Mouse (Mus musculus) intestine, embryonic 15.5 days (tissue): ENCODE results near the gene BC067074. TPM values are rescaled to one million over a fixed set of nuclear protein-coding genes. Genes with fewer than 3 reads are reported as not detected.
"Not testable (repeated sequence)": the region's sequence is repeated elsewhere in the genome, so short reads cannot be mapped to it uniquely, and the experiment has no call there.

Experiments
- ATAC-seq: fragments of 200-750 bp; cut with Nextera tagmentation; 2 replicates; pipeline ENCODE4 v1.8.0; 2017; ENCODE audit warnings: moderate TSS enrichment, moderate library complexity
- H3K27ac ChIP-seq: fragments of 300-500 bp; sonication (generic); 2 replicates; pipeline ENCODE4 v1.5.1; 2015; ENCODE audit warnings: mild to moderate bottlenecking, inconsistent platforms
- H3K27me3 ChIP-seq: fragments of 300-500 bp; sonication (generic); replicated peaks from 2 replicates; pipeline ENCODE4 v1.6.1; 2015; ENCODE audit warnings: inconsistent platforms
- H3K36me3 ChIP-seq: fragments of 300-500 bp; sonication (generic); 2 replicates; pipeline ENCODE4 v1.6.1; 2015; ENCODE audit warnings: inconsistent platforms
- H3K4me1 ChIP-seq: fragments of 300-500 bp; sonication (generic); replicated peaks from 2 replicates; pipeline ENCODE4 v1.6.1; 2015; ENCODE audit warnings: inconsistent platforms
- H3K4me2 ChIP-seq: fragments of 300-500 bp; sonication (generic); replicated peaks from 2 replicates; pipeline ENCODE4 v1.6.1; 2015; ENCODE audit warnings: mild to moderate bottlenecking, inconsistent platforms
- H3K4me3 ChIP-seq: fragments of 300-500 bp; sonication (generic); replicated peaks from 2 replicates; pipeline ENCODE4 v1.5.1; 2015; ENCODE audit warnings: inconsistent platforms
- H3K9ac ChIP-seq: fragments of 300-500 bp; sonication (generic); 2 replicates; pipeline ENCODE4 v1.6.1; 2015; ENCODE audit warnings: inconsistent platforms
- H3K9me3 ChIP-seq: fragments of 300-500 bp; sonication (generic); 2 replicates; pipeline ENCODE4 v1.6.1; 2016; ENCODE audit warnings: inconsistent platforms
- WGBS: fragments of 180-500 bp; shearing (Covaris S2); methylation state at CpG from one replicate; pipeline ENCODE4 v1.1.7; 2015; 5-methylcytosine and 5-hydroxymethylcytosine counted together
- polyA plus RNA-seq: library from polyadenylated mRNA; unstranded; fragments of >200 nt; fragmentation: Nextera tagmentation; extraction: Ambion mirVana; gene quantifications from 2 replicates; pipeline ENCODE4 v1.2.1, GENCODE M21; 2015

The BC067074 gene
- polyA plus RNA-seq = 2.6 and 2.8 TPM in 2 replicates

DNA sequence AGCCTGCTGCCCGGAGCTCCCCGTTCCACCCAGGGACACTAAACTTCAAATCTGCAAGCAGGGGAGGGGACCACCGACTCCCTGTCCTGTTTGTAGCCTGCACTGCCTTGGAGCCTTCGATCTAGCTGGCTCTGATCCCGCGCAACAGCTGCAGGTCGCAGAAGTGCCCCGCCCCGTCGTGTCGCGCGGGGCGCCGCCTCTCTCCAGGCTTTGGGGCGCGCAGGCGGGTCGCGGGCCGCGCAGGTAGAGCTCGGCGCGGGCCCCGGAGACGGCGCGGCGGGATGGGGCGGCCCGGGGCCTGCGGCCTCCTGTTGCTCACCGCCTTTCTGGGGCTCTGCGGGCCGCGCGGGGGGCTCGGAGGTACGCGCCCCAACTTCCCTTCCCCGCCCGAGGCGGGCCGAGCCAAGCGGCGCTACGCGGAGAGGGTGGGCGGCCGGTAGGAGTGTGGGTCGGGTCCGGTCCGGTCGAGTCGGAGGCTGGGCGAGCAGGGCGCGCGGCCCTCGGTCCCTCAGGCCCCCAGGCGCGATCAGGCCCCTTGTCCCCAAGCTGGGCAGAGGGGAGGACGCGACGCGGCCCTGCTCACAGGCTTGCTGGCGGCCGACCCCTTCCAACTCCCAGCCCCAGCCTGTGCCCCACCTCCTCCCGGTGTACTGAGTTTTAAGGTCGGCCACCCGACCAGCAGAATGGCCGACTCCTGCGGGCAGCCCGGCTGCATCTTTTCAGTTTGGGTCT, at the start of gene BC067074:
Gene BC067074, plus strand, starts transcription at position 185 of the 732 bp plus-strand sequence.
- Histone ChIP-seq H3K9ac (peak within 1 kb of the TSS; percentile 74), H3K4me2 (peak within 1 kb of the TSS; percentile 93), H3K36me3 (no peaks in the 10 kb centered on the region), H3K27ac (no peak within 1 kb of the TSS), H3K4me1 (peaks cover 11% of the 10 kb centered on the region), H3K9me3 (no peaks in the 10 kb centered on the region), H3K4me3 (peak within 1 kb of the TSS; percentile 63), H3K27me3 (no peaks in the 10 kb centered on the region)
- ATAC-seq = peak; percentile 88
- WGBS = 1% methylated on average over 74 of the region's 75 CpGs

GRCm38 (mm10) chr13:113245025-113245424, 47.9 kb upstream of the BC067074 start:
- Histone ChIP-seq H3K27me3 (no peaks in the 10 kb centered on the region), H3K4me3 (no peak overlapping the region), H3K9me3 (no peaks in the 10 kb centered on the region), H3K36me3 (no peaks in the 10 kb centered on the region), H3K27ac (no peak overlapping the region), H3K4me1 (no peaks in the 10 kb centered on the region), H3K9ac (no peak overlapping the region), H3K4me2 (no peak overlapping the region)
- ATAC-seq = no peak
- WGBS = 74% methylated on average over 8 of the region's 8 CpGs

DNA sequence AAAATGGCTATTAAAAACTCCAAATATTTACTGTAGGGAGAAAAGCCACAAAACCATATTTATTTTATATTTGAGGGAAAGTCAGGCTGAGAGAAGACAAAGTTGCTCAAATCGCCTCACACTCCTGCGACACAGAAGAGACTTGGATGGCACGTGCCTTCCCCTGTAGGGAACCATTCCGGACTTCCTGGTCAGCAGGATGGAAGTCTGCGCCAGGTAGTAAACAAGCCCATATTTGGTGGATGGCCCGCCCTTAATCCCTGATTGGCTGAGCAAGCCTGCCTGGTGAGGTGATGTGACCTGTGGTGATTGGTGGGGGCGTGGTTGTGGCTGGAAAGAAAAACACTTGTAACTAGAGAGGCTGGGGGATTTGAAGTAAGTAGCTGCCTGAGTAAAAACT, 40.4 kb upstream of the BC067074 start:
- not testable (repeated sequence) for H3K9me3 ChIP-seq, H3K36me3 ChIP-seq, ATAC-seq, H3K27me3 ChIP-seq, H3K4me2 ChIP-seq, H3K4me1 ChIP-seq, H3K4me3 ChIP-seq, H3K27ac ChIP-seq, H3K9ac ChIP-seq
- 78% methylated on average over 7 of the region's 7 CpGs for WGBS

GRCm38 (mm10) chr13:113256766-113257165, 36.2 kb upstream of the BC067074 start:
- H3K4me1 ChIP-seq = no peaks in the 10 kb centered on the region
- no peaks in the 10 kb centered on the region for H3K27me3 ChIP-seq
- no peaks in the 10 kb centered on the region for H3K9me3 ChIP-seq
- WGBS = 93% methylated on average over 2 of the region's 2 CpGs
- no peak overlapping the region for H3K4me2 ChIP-seq
- H3K27ac ChIP-seq = no peak overlapping the region
- H3K36me3 ChIP-seq = no peaks in the 10 kb centered on the region
- no peak overlapping the region for H3K9ac ChIP-seq
- no peak for ATAC-seq
- H3K4me3 ChIP-seq = no peak overlapping the region

DNA sequence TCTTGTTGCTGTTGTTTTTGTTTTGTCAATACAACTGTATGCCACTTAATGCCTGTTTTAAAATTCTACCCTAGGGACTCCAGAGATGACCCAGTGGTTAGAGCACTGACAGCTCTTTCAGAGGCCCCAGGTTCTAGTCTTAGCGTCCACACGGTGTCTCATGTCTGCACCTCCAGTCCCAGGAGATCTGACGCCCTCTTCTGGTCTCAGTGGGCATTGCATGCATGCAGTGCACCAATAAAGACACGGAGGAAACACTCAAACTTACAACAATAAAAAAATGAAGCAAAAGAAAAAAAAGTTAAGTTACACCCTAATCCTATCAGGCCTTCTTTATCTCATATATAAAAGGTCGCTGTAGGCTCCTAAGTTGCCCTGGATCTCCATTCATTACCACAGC, 35.8 kb upstream of the BC067074 start:
- H3K27ac ChIP-seq = no peak overlapping the region
- 41% methylated on average over 5 of the region's 5 CpGs for WGBS
- no peak overlapping the region for H3K9ac ChIP-seq
- no peaks in the 10 kb centered on the region for H3K36me3 ChIP-seq
- no peaks in the 10 kb centered on the region for H3K9me3 ChIP-seq
- no peaks in the 10 kb centered on the region for H3K4me1 ChIP-seq
- ATAC-seq = no peak
- H3K4me2 ChIP-seq = no peak overlapping the region
- no peak overlapping the region for H3K4me3 ChIP-seq
- H3K27me3 ChIP-seq = no peaks in the 10 kb centered on the region

DNA sequence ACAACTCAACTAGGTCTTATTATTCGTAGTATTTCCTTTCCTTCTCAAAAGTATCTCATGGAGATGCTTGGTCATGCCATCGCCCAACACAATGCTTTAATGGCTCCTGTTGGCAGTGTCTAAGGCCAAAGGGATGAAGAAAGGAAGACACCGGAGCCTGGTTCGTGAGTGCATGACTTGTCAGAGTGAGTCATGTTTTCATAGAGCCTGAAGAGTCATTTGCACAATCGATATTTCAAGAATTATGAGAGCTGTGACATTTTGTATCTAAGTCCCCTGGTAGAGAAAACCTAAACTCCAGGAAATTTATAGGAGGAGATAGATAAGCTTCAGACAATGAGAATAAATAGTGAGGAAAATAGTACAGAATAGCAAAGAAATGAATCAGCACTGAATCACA, 33.7 kb upstream of the BC067074 start:
- no peak for ATAC-seq
- Histone ChIP-seq H3K27me3 (0 out of 2 replicates have a peak, but pooled peaks cover 3% of the 10 kb centered on the region), H3K9me3 (no peaks in the 10 kb centered on the region), H3K4me2 (no peak overlapping the region), H3K27ac (no peak overlapping the region), H3K4me1 (no peaks in the 10 kb centered on the region), H3K36me3 (no peaks in the 10 kb centered on the region), H3K4me3 (no peak overlapping the region), H3K9ac (no peak overlapping the region)
- 91% methylated on average over 5 of the region's 5 CpGs for WGBS

GRCm38 (mm10) chr13:113262822-113263221, 30.1 kb upstream of the BC067074 start:
- Histone ChIP-seq H3K36me3 (no peaks in the 10 kb centered on the region), H3K27ac (no peak overlapping the region), H3K4me1 (no peaks in the 10 kb centered on the region), H3K27me3 (0 out of 2 replicates have a peak, but pooled peaks cover 3% of the 10 kb centered on the region), H3K4me3 (no peak overlapping the region), H3K4me2 (no peak overlapping the region), H3K9me3 (no peaks in the 10 kb centered on the region), H3K9ac (no peak overlapping the region)
- WGBS = 62% methylated on average over 12 of the region's 12 CpGs
- no peak for ATAC-seq

- no peak for ATAC-seq
- Histone ChIP-seq H3K27ac (no peak overlapping the region), H3K36me3 (no peaks in the 10 kb centered on the region), H3K9ac (no peak overlapping the region), H3K4me1 (no peaks in the 10 kb centered on the region), H3K9me3 (no peaks in the 10 kb centered on the region), H3K4me2 (no peak overlapping the region), H3K4me3 (no peak overlapping the region), H3K27me3 (0 out of 2 replicates have a peak, but pooled peaks cover 3% of the 10 kb centered on the region)
- 27% methylated on average over 13 of the region's 13 CpGs for WGBS
Observed at GRCm38 (mm10) chr13:113265257-113265656, 27.7 kb upstream of the BC067074 start.

- peak; percentile 60; the same call in 1 of the 2 replicates for ATAC-seq
- Histone ChIP-seq H3K27me3 (0 out of 2 replicates have a peak, but pooled peaks cover 3% of the 10 kb centered on the region), H3K4me1 (no peaks in the 10 kb centered on the region), H3K4me3 (no peak overlapping the region; the same call in 1 of the 2 replicates), H3K36me3 (no peaks in the 10 kb centered on the region), H3K9me3 (no peaks in the 10 kb centered on the region), H3K9ac (no peak overlapping the region), H3K4me2 (peak overlapping the region; percentile 23; the same call in 1 of the 2 replicates), H3K27ac (no peak overlapping the region)
- WGBS = 31% methylated on average over 9 of the region's 9 CpGs
Observed at GRCm38 (mm10) chr13:113266495-113266951, 26.4 kb upstream of the BC067074 start.

DNA sequence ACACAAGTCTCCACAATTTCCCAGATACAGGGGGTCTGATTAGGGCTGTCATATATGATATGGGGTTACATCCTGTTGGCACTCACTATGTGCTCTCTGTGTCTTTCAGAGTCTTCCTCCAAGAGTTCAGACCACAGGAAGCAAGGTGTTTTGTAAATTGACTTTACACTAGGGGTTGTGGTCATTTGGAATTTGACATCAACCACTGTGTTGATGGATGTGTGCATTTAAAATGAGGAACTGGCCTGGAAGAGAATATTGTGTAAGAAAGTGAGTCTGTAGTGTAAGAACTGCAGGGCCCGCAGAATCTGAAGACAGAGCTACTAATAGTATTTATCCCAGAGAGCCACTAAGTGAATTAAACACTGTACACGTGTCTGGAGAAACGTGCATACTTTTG, 25.8 kb upstream of the BC067074 start:
- Histone ChIP-seq H3K27ac (no peak overlapping the region), H3K36me3 (no peaks in the 10 kb centered on the region), H3K9ac (no peak overlapping the region), H3K4me2 (no peak overlapping the region), H3K9me3 (no peaks in the 10 kb centered on the region), H3K27me3 (0 out of 2 replicates have a peak, but pooled peaks cover 3% of the 10 kb centered on the region), H3K4me1 (no peaks in the 10 kb centered on the region), H3K4me3 (no peak overlapping the region)
- no peak for ATAC-seq
- WGBS = 73% methylated on average over 3 of the region's 3 CpGs

- Histone ChIP-seq H3K9me3 (no peaks in the 10 kb centered on the region), H3K4me2 (no peak overlapping the region), H3K27me3 (no peaks in the 10 kb centered on the region), H3K9ac (no peak overlapping the region), H3K27ac (no peak overlapping the region), H3K36me3 (no peaks in the 10 kb centered on the region), H3K4me1 (no peaks in the 10 kb centered on the region), H3K4me3 (no peak overlapping the region)
- WGBS = 59% methylated on average over 18 of the region's 18 CpGs
- peak; percentile 84 for ATAC-seq
Observed at GRCm38 (mm10) chr13:113269777-113270776, 22.9 kb upstream of the BC067074 start.

- Histone ChIP-seq H3K27me3 (no peaks in the 10 kb centered on the region), H3K4me2 (no peak overlapping the region), H3K4me3 (no peak overlapping the region), H3K27ac (no peak overlapping the region), H3K36me3 (no peaks in the 10 kb centered on the region), H3K9ac (no peak overlapping the region), H3K9me3 (no peaks in the 10 kb centered on the region), H3K4me1 (no peaks in the 10 kb centered on the region)
- 94% methylated on average over 8 of the region's 8 CpGs for WGBS
- no peak for ATAC-seq
Observed at GRCm38 (mm10) chr13:113271189-113271588, 21.8 kb upstream of the BC067074 start.
